Mouse (Mus musculus) heart, postnatal 0 days (tissue): ENCODE results near the gene Ccl9.

ENCODE experiments used
- CTCF ChIP-seq: IDR thresholded peaks from 2 replicates; pipeline ENCODE4 v1.5.1; 2016; ENCODE audit warnings: antibody characterized with exemption, control low read depth, low read depth
- EP300 ChIP-seq: IDR thresholded peaks from 2 replicates; pipeline ENCODE4 v1.6.1; 2016; ENCODE audit warnings: antibody characterized with exemption, low read depth

- TF ChIP-seq CTCF (no peak), EP300 (no peak)
These were observed 2.3 kb upstream of the Ccl9 start for GRCm38 (mm10) chr11:83580699-83581232.
